Mouse (Mus musculus) left cerebral cortex, postnatal 14 days (tissue): Measurements from ENCODE around the gene Tlr12. TPM values are rescaled to one million over a fixed set of nuclear protein-coding genes. Genes with fewer than 3 reads are reported as not detected.
"Not testable (repeated sequence)": the region's sequence is repeated elsewhere in the genome, so short reads cannot be mapped to it uniquely, and the experiment has no call there.

ENCODE experiments used
- DNase-seq, 2 experiments: peaks; one replicate each; pipeline ENCODE4 v3.0.0; 2021 to 2022; ENCODE audit warnings: low spot score in 2 of 2, mixed read lengths in 1 of 2
- intact Hi-C: fragments of 180-260 bp; cut with DNase I; formaldehyde crosslinking; loops from one replicate; pipeline ENCODE4 v1.15.1; 2025
- long read RNA-seq, 2 experiments: library from polyadenylated mRNA; stranded (forward); transcript quantifications; one replicate each; pipeline ENCODE4 v2.0.0; 2021
- total RNA-seq, 2 experiments: library from RNA; stranded (reverse); gene quantifications; 2 replicates each; pipeline ENCODE4 v1.2.3; 2021

Tlr12 gene
- total RNA-seq, result 1 to 10 TPM; 1.2 to 1.3 TPM
- long read RNA-seq, experiment 1, result 0 reads
- long read RNA-seq, experiment 2, result 0 reads

DNA sequence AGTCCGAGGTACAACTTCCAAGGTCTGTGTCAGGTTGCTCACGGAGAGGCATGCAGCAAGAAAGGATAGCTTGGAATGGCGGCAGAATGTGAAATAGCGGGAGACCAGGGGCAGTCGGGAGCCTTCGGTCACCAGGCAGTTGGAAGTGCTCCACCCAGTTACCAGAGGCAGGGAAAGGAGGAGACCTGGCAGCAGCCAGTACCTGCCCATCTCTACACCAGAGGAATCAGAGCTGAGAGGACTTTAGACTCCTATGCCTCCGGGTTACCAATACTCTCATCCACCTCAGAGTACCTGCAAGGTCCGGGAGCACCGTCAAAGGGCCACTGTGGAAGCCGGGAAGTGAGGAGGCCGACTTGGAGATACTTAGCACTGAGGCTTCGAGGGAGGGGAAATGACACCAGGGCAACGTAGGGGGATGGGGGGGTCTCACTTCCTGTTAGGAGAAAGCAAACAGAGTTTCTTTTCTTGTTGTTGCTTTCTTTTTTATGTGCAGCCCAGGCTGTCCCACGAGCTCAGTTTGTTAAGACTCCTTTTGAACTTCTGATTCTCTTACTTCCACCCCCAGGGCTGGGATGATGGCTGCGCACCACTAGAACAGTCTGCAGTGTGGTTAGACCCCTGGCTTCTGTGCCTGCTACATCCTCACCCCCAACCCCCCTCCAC lies at the start of gene Tlr12:
Tlr12 (minus strand) TSS at position 374 of the 666 bp plus-strand sequence.
- intact Hi-C loops, result loop anchor here (10.0 kb wide), 1 partner anchor 156 kb away; no protein-coding TSS in a partner anchor
- no peak for DNase-seq

DNA sequence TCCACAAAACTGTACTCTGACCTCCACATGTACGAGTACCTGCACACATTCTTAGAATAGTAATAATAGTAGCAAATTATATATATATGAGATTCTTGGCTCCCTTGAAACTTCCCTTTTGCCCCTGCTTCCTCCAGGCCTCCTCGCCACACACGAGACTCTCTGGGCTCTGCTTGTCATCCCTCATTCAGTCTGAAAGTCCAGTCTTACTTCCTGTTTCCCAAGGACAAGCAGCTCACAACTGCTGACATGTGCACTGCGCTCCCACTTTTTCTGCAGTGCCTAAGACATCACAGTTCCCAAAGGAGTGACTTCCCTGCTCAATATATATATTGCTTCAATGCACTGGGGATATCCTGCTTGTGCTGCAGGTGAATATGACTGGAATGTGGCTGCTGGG lies 48.8 kb upstream of the Tlr12 start:
- intact Hi-C loops, DNase-seq: not testable (repeated sequence)

DNA sequence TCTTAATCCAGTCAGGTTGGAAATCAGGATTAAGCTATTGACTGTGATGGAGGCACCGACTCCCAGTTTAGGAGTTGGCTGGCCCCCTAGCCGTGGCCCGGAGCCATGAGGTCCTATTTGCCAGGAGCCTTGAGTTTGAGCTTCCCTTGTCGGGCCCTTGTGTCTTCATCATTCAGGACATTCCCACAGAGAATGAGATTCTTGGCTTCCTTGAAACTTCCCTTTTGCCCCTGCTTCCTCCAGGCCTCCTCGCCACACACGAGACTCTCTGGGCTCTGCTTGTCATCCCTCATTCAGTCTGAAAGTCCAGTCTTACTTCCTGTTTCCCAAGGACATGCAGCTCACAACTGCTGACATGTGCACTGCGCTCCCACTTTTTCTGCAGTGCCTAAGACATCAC lies 47.9 kb upstream of the Tlr12 start:
- intact Hi-C loops, DNase-seq: not testable (repeated sequence)

DNA sequence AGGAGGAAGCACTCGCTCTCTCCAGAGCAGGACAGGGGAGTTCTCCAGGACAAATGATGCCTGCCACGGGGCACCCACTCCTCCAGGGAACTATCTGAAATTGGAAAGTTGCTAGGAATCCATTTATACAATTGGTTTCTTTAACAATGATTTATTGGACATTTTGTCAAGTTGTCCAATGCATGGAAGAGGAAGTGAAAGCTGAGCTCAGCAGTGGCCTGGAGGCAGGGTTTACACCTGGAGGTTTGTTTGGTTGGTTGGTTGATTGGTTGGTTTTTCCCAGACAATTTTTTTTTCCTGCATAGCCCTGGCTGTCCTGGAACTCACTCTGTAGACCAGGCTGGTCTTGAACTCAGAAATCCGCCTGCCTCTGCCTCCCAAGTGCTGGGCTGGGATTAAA lies 45.6 kb upstream of the Tlr12 start:
- DNase-seq, result no peak
- intact Hi-C loops, result no loop called here

DNA sequence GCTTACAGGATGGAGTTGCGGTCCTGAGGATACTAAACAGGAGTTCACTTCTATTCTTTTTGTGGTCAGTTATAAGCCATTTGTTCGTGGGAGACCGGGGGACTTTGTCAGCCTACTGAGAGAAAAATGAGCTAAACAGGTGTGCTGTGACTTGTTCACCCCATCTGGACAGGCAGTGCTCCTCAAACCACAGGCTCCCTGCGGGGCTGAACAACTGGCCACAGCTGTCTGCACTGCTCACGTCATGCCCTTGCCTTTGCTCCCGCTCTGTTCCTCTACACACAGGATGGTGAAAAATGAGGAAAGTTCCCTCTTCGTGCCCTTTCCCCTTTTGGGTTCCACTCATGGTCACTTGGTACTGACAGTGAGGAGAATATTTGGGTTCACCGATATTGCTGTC lies 42.6 kb upstream of the Tlr12 start:
- DNase-seq, result no peak
- intact Hi-C loops, result no loop called here

DNA sequence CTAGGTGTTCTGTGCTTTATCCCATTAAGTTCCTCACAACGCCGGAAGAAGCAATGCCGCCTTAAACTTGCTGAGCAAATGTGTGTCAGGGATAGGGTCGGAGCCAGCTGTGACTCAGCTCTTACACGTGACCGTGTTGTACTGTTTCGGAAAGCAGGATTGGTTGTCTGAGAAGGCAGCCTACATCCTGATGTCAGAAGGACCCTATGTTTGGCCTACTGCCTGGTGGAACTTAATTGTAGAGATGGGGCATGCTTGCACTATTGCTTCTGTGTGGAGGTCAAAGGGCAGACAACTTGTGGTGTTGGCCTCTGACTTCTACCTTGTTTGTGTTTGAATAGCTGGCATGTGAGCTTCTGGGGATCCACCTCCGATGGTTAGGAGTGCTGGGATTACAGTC lies 41.8 kb upstream of the Tlr12 start:
- intact Hi-C loops, result no loop called here
- DNase-seq, result peak in 1 of 2 experiments; percentile 39

DNA sequence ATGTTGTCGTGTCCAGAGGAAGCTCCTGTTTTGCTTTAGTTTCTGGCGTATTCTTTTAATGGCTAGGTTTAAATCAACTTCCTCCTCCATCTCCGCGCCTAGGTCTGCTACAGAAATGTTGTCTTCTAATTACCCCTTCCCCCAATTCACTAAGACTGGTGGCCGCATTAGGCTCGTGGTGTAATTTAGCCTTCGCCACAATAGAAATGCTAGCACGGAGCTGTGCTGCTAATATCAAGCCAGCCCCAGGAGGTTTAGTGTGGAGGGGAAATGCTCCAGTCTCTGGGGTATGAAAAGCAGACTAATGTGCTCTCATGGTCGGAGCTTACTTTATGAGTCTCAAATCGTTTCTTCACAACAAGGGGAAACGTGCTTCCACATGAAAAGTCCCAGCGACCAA lies 37.0 kb upstream of the Tlr12 start:
- DNase-seq, result no peak
- intact Hi-C loops, result no loop called here

DNA sequence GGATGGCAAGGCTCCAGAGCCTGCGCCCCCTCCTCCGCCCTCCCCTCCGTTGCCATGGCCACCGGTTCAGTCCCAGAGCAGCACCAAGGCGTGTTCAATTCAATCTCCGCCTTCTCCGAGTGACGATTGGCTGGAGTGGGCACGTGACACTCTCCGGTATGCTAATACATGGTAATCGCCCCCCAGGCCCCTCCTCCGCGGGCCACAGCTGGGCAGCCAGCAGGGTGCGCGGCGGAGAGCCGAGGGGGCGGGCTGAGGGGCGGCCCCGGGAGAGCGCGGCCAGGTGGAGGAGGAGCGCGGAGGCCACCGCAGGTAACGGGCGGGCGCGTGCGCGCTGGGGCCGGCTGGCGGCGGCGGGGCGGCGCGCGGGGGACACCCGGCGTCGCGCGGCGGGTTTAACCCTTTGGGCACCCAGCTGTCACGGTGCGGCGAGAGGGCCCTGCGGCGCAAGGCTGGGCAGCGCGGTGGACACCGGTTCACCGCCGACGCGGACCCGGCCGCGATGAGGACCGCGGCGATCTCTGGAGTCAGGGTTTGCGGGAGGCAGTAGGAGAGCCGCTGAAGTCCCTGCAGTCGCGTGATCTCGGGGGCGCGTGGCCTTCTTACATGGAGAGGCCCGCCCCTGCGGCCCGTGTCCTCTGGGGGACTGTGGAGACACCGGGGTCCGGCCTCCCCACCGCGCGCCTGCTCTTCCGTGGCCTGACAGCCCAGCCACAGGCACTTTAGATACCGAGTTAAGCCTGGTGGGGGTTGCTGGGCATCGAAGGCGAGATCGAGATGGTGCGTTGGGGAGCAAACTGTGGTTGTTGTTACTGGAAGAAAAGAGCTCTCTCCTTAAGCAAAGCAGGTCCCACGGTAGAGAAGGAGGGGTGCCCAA lies 36.3 kb upstream of the Tlr12 start, which contains the start of gene Phc2:
Phc2 (plus strand) TSS at position 198 of the 877 bp plus-strand sequence.
- intact Hi-C loops, result loop anchor here (5.0 kb wide), 1 partner anchor 42 kb away; the partner anchor contains the start of gene Zscan20
- DNase-seq, result peak; percentile 95 to 97

DNA sequence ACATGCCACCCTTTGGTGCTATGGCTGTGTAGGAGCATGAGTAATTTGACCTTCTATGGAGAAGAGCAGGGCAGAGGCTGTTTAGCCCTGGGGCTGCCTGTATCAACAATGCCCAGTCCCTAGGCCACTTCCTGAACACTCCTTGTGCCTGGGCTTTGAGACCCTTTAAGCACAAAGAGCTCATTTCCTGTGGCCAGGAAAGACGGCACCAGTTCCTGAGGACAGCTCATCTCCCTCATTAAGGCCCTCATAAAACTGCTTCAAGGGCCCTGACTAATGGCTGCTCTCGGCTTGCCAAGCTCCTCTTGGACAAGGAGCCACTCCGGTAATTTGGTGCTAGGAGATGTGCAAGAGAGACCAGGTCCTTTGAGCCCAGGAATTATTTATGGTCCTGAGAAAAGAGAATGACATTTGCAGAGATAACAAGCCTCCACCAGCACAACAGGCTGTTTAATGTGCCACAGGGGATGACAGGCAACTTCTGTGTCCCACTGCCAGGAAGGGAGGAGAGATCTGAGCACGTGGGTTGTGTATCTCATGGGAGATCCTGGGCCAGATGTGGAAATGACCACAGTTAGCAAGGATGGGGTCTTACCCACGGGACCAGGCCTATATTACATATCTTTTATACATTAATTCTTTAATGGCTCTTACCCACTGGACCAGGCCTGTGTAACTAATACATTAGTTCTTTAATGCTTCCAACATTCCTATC lies 34.3 kb upstream of the Tlr12 start:
- intact Hi-C loops, result loop anchor here (5.0 kb wide), 1 partner anchor 40 kb away; the partner anchor contains the start of gene Zscan20
- no peak for DNase-seq

DNA sequence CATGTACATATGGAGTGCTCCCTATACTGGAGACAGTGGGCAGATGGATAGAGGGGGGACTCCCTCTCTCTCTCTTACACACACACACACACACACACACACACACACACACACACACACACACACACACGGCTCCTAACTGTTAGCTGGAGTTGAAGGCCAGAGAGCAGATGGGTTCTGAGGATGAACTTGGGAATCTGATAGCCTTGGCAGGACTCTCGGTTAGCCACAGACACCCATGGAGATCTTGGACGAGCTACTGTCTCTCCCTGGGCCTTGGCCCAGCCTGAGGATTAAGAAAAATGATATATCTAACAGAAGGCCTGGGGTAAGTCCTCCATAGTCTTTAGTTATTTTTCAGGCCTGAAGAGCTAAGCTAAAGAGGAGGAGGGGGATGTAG lies 33.1 kb upstream of the Tlr12 start:
- intact Hi-C loops, result loop anchor here (5.0 kb wide), 1 partner anchor 39 kb away; the partner anchor contains the start of gene Zscan20
- no peak for DNase-seq

DNA sequence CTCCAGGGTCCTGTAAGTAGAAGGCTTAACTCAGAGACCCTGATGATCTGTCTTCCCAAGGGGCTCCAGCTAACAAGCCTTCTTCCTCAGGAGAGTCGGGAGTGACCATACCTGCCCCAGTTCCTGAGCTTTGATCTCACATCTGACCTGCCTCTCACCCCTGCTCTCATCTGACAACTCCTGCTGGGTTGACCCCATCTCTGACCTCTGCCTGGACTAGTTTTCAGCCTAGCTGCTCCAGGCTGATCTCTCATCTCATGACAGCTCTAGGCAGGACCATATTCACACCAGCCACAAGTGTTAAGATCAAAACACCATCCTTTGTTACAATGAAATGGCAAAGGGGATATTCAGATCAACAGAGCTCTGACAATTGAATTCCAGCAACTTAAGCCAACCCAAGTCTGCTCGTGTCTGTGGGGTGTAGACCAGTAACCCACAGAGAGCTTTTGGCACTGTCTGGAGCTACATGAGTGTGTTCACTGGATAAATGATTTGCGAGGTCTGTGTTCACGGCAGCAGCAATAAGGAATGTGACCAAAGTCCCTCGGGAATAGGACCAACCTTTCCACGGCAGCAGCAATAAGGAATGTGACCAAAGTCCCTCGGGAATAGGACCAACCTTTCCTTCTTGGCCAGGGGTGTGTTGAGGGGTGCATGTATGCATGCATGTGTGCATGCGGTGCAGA lies 30.3 kb upstream of the Tlr12 start:
- intact Hi-C loops, result no loop called here
- no peak for DNase-seq

DNA sequence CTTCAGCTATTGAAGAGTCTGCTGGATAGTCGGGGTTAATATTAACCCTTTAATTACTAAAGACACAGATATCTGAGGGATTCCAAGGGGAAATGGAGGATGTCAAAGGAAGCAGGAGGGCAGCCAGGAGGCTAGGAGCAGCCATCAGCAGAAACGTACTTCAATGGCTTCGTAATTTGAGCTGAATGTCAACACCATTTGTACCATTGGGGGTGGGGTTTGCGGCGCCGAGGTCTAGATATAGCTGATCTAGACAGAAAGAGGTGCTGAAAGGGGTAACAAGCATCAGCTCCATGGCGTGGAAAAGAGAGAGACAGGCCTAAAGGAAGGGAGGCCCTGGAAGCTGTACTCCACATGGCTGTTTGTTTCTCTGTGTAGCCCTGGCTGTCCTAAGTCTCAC lies 28.3 kb upstream of the Tlr12 start:
- intact Hi-C loops, result no loop called here
- no peak for DNase-seq

DNA sequence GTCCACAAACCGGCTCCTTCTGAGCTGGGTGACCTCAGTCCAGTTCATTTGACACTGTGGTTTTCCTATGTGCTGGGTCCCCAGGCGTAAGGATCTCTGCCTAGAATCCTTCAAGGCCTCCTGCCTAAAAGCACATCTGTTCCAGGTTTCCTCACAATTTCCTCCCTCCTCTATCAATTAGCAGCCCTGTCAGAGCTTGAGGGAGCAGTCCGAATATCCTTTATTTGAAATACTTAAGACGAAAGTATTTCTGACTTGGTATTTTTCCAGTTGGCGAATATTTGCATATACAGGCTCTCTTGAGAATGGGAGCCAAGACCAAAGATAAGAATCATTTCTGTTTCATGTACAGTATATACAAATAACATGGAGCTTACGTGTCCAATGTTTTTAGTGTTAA lies 27.5 kb upstream of the Tlr12 start:
- no peak for DNase-seq
- intact Hi-C loops, result no loop called here

DNA sequence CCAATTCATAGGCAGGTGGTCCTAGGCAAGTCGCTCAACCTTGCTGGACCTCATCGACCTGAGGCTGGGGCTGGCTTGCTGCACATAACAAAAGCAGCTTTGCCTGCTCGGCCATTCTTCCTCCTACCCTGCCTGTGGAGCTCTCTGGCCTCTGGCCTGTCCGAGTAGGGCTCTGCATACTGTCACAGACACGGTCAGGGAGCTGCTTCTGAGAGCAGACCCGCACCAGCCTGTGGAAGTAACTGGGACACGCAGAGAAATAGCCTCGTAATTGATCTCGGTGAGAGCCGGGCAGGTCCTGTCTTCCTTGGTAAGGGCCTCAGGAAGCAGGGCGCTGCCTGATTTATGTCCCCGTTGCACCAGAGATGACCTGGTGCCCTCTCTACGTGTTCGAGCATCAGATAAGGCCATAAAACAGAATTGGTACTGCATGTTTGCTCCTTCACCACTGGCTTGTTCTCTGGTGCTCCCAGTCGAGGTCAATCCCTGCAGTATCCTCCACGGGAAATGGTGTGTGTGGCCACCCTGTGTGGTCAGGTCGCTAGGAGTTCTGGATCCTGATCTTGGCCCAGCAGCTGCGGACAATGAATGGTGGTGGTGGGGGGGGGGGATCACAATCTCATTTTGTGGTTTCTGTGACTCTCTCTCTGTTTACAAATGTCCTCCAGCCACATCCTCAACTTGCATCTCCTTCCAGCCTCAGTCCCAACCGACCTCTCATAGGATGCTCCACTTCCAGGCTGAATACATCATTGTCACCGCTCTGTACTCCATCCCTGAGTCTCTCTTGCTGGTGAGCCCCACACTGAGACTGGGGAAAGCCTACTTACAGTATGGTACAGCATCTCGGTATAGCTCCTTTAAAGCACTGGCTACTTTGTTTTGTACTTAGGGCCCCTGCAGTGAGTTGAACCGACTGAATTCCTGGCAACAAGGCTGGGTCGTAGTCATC lies 23.6 kb upstream of the Tlr12 start:
- DNase-seq, result no peak
- intact Hi-C loops, result no loop called here

DNA sequence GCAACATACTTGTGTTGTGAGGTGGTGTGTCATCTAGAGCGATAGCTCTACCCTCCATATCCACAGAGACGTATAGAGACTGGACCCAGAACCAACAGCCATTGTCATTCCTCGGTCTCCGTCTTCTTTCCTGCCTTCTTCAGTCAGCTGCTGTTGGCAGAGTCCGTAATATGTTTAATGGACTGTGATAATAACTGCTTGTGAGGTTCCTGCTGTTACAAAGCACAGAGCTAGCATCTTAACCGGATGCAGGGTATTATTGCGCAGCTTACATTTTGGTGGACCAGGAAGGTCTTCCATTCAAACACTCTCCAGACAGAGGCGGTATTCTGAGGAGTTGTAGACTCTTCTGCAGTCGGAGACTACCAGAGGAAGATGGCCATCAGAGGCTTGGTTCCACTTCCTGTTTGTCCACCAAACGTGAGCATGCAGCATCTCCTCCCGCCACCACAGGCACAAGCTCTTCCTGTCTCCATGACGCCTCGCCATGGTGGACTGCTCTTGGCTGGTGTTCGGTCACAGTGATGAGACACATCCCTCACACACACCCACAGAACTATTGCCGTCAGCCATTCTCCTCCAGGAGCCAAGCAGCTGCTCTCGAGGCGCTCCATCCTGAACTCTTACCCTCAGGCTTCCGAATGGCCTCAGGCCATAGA lies 20.0 kb upstream of the Tlr12 start:
- peak in 1 of 2 experiments; percentile 25 for DNase-seq
- intact Hi-C loops, result no loop called here

DNA sequence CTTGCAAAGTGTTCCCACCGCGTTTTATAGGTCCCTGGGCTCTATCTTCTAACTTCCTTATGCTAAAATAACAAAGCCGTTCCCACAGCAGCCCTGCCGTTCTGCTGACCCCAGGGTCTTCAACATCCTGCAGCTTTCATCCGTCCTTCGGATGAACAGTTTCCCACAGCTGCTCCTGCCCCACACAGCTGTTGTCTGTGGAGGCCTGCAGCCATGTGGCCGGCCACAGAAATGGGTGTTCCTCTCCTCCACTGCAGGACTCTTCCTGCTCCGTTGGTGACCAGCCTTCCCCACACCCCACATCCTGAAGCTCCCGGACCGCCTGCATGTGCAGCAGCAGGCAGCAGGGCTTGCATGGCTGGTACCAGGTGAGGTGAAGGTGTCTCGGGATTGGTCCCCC lies 18.8 kb upstream of the Tlr12 start:
- intact Hi-C loops, result no loop called here

DNA sequence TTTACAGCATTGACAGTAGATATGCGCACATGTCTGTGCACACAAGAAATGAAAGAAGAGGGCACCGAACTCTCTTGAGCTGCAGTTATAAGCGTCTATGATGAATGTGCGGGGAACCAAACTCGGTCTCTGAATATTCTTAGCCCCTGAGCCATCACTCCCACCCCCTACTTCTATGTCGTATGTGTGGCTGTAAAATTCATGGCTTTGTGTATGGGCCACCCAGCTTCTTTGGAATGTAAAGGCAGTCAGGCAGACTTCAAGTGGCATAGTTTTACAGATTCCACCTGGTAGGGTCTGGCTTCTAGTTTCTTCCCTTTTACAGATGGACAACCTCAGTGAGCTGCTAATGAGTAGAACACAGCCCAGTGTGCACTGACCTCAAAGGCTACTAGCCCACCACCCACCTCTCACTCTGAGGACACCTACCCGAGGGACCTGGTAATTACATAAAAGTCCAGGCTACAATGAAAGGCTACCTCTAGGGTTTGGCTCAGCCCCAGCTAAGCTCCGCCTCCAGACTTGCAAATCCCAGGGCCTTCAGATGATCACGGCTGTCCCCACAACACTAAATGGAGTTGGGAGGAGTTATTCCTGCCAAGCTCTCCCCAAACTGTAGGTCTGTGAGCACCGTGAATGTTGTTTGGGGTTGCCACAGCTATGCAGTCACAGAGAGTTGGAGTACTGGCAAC lies 17.6 kb upstream of the Tlr12 start:
- intact Hi-C loops, result no loop called here
- no peak for DNase-seq

More for the DNA sequence above, 18.8 kb upstream of the Tlr12 start:
- DNase-seq, result no peak
